Mouse (Mus musculus) megakaryocyte, embryonic 14.5 days (primary cell): ENCODE results near the gene Fgfr2. TPM values are rescaled to one million over a fixed set of nuclear protein-coding genes. Genes with fewer than 3 reads are reported as not detected.
"Not testable (repeated sequence)": the region's sequence is repeated elsewhere in the genome, so short reads cannot be mapped to it uniquely, and the experiment has no call there.

Source experiments
- H3K27me3 ChIP-seq: replicated peaks from 2 replicates; pipeline ENCODE3; 2012; ENCODE audit warnings: inconsistent platforms
- H3K36me3 ChIP-seq: replicated peaks from 2 replicates; pipeline ENCODE3; 2012; ENCODE audit warnings: low read length, inconsistent platforms, mixed read lengths
- H3K4me1 ChIP-seq: 2 replicates; pipeline ENCODE4 v1.6.1; 2012; ENCODE audit warnings: inconsistent platforms
- H3K4me3 ChIP-seq: replicated peaks from 2 replicates; pipeline ENCODE3; 2012; ENCODE audit warnings: moderate library complexity, mild to moderate bottlenecking, inconsistent platforms
- H3K9me3 ChIP-seq: 2 replicates; pipeline ENCODE4 v1.6.1; 2012; ENCODE audit warnings: inconsistent platforms
- FLI1 ChIP-seq: IDR thresholded peaks from 2 replicates; pipeline ENCODE4 v1.6.1; 2012; ENCODE audit warnings: low read length, inconsistent platforms, mixed read lengths
- GATA1 ChIP-seq: IDR thresholded peaks from 3 replicates; pipeline ENCODE4 v1.6.1; 2012; ENCODE audit warnings: mixed read lengths, low read length, inconsistent platforms, borderline replicate concordance
- polyA plus RNA-seq: library from polyadenylated mRNA; stranded (reverse); fragments of >175 nt; gene quantifications from 2 replicates; pipeline ENCODE4 v1.2.3, GENCODE M21; 2012; ENCODE audit warnings: low replicate concordance; ENCODE audit not compliant: insufficient read depth

Fgfr2 gene
- polyA plus RNA-seq, 1 experiment = 0.45 TPM

DNA sequence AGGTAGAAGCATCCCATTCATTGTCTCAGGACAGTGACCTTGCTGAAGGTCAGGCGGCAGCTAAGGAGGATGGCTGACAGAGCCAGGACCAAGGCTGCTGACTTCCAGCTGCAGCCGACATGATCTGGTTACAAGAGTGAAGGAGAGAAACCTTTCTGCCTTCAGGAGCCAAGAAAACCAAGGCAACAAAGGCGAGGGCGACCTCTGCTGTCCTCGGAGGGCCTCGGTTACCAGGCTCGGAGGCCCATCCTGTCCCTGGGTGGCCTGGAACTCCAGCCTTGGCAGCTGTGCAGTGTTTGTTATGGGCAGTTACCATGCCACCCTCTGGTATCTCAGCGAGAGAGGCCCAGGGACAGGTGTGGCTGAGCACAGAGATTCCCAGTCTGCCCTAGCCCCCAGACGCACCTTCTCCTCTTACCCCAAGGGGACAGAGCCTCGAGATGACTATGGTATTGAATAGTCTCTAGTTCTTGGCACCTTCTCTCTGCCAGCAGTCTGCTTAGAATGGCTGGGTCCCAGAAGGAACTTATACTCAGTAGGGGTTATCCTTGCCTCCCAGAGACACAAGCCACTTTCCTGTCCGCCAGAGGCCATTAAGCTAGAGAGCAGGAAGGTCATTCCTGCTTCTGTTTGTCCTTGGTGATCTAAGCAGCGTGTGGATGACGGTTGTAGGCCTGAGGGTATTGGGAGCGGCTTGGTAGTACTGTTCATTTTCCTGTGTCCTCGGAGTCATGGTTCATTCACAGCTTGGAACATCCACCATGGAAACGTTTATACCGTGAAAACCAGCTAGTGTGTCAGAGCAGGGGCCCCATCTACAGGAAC lies 449.0 kb downstream of the Fgfr2 start:
- TF ChIP-seq FLI1 (no peak), GATA1 (no peak)
- peaks cover 74% of the 10 kb centered on the region for H3K4me1 ChIP-seq

GRCm38 (mm10) chr7:132672481-132672959 lies 450.6 kb downstream of the Fgfr2 start:
- TF ChIP-seq GATA1 (no peak), FLI1 (no peak)
- no peaks in the 10 kb centered on the region for H3K27me3 ChIP-seq
- peaks cover 2% of the 10 kb centered on the region for H3K36me3 ChIP-seq
- H3K9me3 ChIP-seq = no peaks in the 10 kb centered on the region
- peaks cover 71% of the 10 kb centered on the region for H3K4me1 ChIP-seq
- H3K4me3 ChIP-seq = peak overlapping the region; percentile 71

More for the DNA sequence above, 449.0 kb downstream of the Fgfr2 start:
- H3K9me3 ChIP-seq = no peaks in the 10 kb centered on the region
- peaks cover 2% of the 10 kb centered on the region for H3K36me3 ChIP-seq
- no peak overlapping the region for H3K4me3 ChIP-seq
- no peaks in the 10 kb centered on the region for H3K27me3 ChIP-seq

DNA sequence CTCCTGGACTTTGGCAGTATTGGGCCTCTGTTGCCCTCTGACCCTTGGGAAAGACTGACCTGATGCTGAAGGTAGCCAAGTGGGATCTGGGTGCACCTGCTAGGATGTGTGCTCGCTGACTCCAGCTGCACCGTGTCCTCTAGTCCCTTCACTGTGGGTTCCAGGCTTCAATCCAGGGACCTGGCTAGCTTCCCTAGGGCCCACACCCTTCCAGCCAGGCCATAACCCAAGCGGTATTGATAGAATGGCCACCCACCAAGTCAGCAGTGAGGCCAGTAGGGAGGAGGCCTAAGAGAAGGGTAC lies 452.3 kb downstream of the Fgfr2 start:
- Histone ChIP-seq H3K4me3 (no peak overlapping the region), H3K4me1 (peaks cover 57% of the 10 kb centered on the region), H3K27me3 (no peaks in the 10 kb centered on the region), H3K9me3 (no peaks in the 10 kb centered on the region), H3K36me3 (peaks cover 2% of the 10 kb centered on the region)
- no peak for TF ChIP-seq FLI1
- TF ChIP-seq GATA1 = no peak

DNA sequence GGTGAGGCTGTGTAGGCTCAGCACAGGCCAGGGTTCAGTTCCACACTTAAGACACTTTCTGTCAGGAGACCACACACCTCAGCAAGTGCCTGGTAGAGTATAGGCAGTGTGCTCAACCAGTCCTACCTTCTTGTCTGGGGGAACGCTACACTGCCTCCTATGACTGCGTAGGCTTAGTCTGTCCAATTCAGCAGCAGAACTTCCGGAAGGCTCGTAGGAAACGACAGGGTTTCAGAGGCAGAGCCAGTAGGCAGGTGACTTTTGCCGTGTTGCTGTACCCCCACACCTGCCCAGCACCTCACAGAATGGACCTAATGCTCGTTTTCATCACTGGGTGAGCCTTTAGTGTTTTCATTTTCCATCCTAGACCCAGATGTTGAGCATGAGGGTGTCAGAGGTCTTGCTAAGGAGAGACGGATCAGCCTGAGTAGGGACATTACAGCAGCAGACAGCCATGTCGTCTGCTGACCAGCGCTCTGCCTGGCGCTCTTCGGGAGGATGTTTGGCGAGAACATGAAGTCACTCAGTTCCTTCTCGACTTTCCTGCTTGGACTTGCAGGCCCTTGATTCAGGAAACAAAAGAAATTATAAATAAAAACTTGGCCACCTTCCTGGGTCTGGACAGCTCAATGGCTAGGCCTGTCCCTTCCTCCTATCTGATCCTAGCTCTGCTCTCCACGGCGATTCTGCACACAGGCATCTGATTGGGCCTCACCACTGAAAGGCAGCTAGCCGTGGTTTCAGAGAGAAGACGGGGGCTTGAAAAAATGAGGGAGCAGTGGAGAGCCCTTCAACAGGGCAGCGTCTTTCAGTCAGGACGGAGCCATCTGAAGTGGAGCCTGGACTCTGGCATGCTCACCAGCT lies 452.9 kb downstream of the Fgfr2 start:
- Histone ChIP-seq H3K27me3 (no peaks in the 10 kb centered on the region), H3K36me3 (peaks cover 2% of the 10 kb centered on the region), H3K4me3 (no peak overlapping the region), H3K4me1 (peaks cover 52% of the 10 kb centered on the region), H3K9me3 (no peaks in the 10 kb centered on the region)
- TF ChIP-seq FLI1 (no peak), GATA1 (no peak)

DNA sequence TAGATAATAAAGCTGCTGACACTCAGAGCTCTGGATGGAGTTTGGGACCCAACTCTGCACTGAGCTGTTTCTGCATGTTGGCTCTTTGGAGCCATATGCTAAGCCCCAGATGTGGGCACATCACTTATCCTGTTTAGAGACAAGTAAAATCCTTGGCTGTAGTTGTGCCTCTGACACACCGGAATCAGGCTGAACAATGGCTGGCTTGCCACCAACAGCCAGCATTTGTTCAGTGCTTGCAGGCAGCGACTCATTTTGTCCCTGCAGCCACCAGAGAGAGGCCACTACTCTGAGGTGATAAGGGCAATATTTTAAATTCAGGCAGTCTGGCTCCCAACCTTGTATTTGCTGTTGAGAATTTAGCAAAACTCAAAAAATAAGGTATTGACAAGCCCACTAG lies 454.5 kb downstream of the Fgfr2 start:
- Histone ChIP-seq H3K36me3 (peaks cover 2% of the 10 kb centered on the region), H3K4me3 (no peak overlapping the region), H3K27me3 (peaks cover 7% of the 10 kb centered on the region), H3K4me1 (peaks cover 50% of the 10 kb centered on the region), H3K9me3 (no peaks in the 10 kb centered on the region)
- TF ChIP-seq GATA1 = no peak

DNA sequence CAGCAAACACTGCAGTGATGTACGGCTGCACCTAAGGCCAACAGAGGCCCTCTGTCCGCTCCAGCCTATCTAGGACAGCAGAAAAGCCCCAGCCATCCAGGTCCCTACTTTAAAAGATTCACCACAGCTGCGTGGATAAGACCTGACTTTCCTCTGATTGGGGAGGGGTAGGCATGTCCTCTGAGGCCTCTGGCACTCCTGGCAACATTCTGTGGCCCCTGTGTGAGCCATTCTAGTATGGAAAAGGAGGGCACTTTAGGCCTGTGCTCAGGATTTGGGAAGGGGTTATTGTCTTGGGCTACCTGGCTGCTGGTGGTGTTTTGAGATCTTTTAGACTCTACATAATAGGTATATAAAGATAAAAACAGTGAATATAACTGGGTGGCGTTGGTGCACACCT lies 456.6 kb downstream of the Fgfr2 start:
- H3K4me3 ChIP-seq = no peak overlapping the region
- TF ChIP-seq FLI1 (no peak), GATA1 (no peak)
- peaks cover 10% of the 10 kb centered on the region for H3K27me3 ChIP-seq
- H3K9me3 ChIP-seq = no peaks in the 10 kb centered on the region
- H3K36me3 ChIP-seq = peaks cover 2% of the 10 kb centered on the region
- H3K4me1 ChIP-seq = peaks cover 59% of the 10 kb centered on the region

DNA sequence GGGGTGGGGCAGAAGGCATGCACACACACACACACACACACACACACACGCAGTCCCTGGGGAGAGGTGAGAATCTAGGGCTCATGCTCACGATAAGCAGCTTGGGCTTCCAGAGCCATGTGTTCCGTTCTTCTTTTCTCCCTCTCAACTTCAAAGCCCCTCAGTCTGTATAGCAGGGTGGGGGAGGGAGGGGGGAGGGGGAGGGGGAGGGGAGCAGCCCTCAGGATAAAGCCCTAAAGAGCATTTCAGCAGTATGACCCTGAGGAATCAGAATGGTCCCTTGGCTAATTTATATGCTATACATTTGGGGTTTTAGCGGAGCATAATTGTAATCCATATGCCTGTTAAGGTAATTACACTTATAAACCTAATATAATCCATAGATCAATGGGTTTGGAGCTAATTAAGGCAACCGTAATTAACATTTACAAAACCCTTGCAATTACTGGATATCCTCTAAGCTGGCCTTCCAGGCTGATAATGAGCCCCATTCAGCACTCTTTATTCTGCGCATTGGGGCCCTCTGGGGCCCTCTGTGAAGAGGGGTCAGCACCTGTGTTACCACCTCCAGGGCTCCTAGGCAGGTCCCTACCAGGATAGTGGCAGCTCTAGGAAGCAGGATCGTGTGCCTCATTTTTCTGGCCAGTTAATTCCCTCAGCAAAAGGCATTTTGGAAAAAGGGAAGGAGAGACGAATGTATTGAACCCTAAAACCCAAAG lies 457.3 kb downstream of the Fgfr2 start:
- Histone ChIP-seq H3K9me3 (no peaks in the 10 kb centered on the region), H3K4me3 (no peak overlapping the region), H3K27me3 (peaks cover 10% of the 10 kb centered on the region), H3K4me1 (peaks cover 63% of the 10 kb centered on the region), H3K36me3 (peaks cover 2% of the 10 kb centered on the region)
- no peak for TF ChIP-seq GATA1
- TF ChIP-seq FLI1 = no peak

GRCm38 (mm10) chr7:132664815-132665214 lies 458.3 kb downstream of the Fgfr2 start:
- H3K36me3 ChIP-seq = no peaks in the 10 kb centered on the region
- no peak overlapping the region for H3K4me3 ChIP-seq
- peaks cover 63% of the 10 kb centered on the region for H3K4me1 ChIP-seq
- TF ChIP-seq GATA1 = no peak
- no peak for TF ChIP-seq FLI1
- peaks cover 10% of the 10 kb centered on the region for H3K27me3 ChIP-seq
- H3K9me3 ChIP-seq = no peaks in the 10 kb centered on the region

GRCm38 (mm10) chr7:132662831-132663230 lies 460.3 kb downstream of the Fgfr2 start:
- H3K36me3 ChIP-seq, H3K4me3 ChIP-seq, H3K9me3 ChIP-seq, H3K27me3 ChIP-seq: not testable (repeated sequence)
- H3K4me1 ChIP-seq = peaks cover 67% of the 10 kb centered on the region

- Histone ChIP-seq H3K36me3 (no peaks in the 10 kb centered on the region), H3K4me1 (peaks cover 94% of the 10 kb centered on the region), H3K9me3 (no peaks in the 10 kb centered on the region), H3K4me3 (peak overlapping the region; percentile 72), H3K27me3 (peaks cover 7% of the 10 kb centered on the region)
- TF ChIP-seq GATA1 = no peak
- no peak for TF ChIP-seq FLI1
These were observed 463.5 kb downstream of the Fgfr2 start for GRCm38 (mm10) chr7:132659633-132660032.
